Mouse (Mus musculus): ENCODE measurements around the gene Lpp.

DNA sequence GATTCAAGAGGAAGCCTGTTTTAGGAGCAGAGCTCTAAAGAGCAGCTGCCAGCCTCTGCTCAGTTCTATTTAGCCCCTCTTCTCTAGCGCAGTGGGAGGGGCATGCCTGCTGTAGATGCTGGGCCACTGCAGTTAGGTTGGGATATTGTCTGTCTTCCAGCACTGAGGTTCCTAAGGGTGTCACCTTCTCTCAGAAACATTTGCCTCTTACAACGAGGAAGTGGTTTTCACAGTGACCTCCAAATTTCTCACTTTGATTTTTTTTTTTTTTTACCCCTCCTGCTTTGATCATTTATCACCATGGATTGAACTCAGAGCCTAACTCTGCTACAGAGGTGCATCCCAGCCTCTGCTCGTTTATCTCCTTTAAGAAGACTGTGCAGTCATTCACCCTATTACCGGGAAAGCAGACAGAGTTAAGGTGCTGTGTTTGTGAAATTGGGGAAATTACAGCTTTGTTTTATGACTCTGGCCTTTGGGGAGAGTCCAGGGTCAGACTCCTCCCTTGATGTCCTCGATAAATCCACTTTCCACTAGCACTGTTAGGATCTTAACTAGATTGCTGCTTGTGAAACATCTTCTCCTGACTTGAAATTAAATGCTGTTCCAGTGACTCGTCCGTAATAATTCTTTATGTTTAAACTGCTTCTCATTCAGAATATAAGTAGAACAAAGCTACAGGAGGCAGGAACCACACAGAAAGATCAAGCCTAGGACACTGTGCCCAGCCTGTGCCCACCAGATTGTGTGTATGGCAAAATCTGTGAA, 111.7 kb downstream of the Lpp start:
- no peak for TF ChIP-seq MAX (IDR thresholded peaks at IDR 0.05; ENCODE audit: low read length)
- no peak for TF ChIP-seq CTCF (conservative IDR thresholded peaks at IDR 0.05 in 1 of 2, IDR thresholded peaks at IDR 0.05 in 1 of 2; ENCODE audit: low read depth in 2 of 2, low read length in 2 of 2)
- no peak for TF ChIP-seq JUND (conservative IDR thresholded peaks at IDR 0.05; ENCODE audit: low read depth, low read length)
- TF ChIP-seq GABPA (IDR thresholded peaks at IDR 0.05; ENCODE audit: insufficient replicate concordance, low read depth, low read length): no peak
- TF ChIP-seq EP300 (IDR thresholded peaks at IDR 0.05; ENCODE audit: low read length): no peak

Data from CH12.LX (cell line).